Mouse (Mus musculus) layer of hippocampus, postnatal 36 days (tissue): ENCODE results near the gene Fabp6. TPM values are rescaled to one million over a fixed set of nuclear protein-coding genes. Genes with fewer than 3 reads are reported as not detected.

Source experiments
- DNase-seq, 2 experiments: peaks; one replicate each; pipeline ENCODE4 v3.0.0; 2022
- total RNA-seq, 2 experiments: library from RNA; stranded (reverse); gene quantifications; 2 replicates each; pipeline ENCODE4 v1.2.3; 2021

The Fabp6 gene
- not detected for total RNA-seq

GRCm38 (mm10) chr11:43601440-43601839, at the start of gene Fabp6:
Gene Fabp6, minus strand, starts transcription at chr11:43601540.
- no peak for DNase-seq

GRCm38 (mm10) chr11:43645286-43645685, 43.9 kb upstream of the Fabp6 start:
- no peak for DNase-seq

- DNase-seq: peak; percentile 64 to 73
These were observed 41.8 kb upstream of the Fabp6 start for GRCm38 (mm10) chr11:43643180-43643591.

GRCm38 (mm10) chr11:43638486-43638885, 37.1 kb upstream of the Fabp6 start:
- DNase-seq: no peak

GRCm38 (mm10) chr11:43636761-43637160, 35.4 kb upstream of the Fabp6 start:
- peak in 1 of 2 experiments; percentile 23 for DNase-seq

- peak; percentile 40 to 44 for DNase-seq
These were observed 32.5 kb upstream of the Fabp6 start for GRCm38 (mm10) chr11:43633658-43634401.

- DNase-seq: no peak
These were observed 31.8 kb upstream of the Fabp6 start for GRCm38 (mm10) chr11:43633165-43633564.

GRCm38 (mm10) chr11:43632566-43632965, 31.2 kb upstream of the Fabp6 start:
- DNase-seq: no peak

- DNase-seq: no peak
These were observed 30.3 kb upstream of the Fabp6 start for GRCm38 (mm10) chr11:43631645-43632044.

- DNase-seq: no peak
These were observed 25.7 kb upstream of the Fabp6 start for GRCm38 (mm10) chr11:43626927-43627645.

- DNase-seq: no peak
These were observed 25.1 kb upstream of the Fabp6 start for GRCm38 (mm10) chr11:43626300-43626926.

GRCm38 (mm10) chr11:43624341-43624740, 23.0 kb upstream of the Fabp6 start:
- DNase-seq: peak in 1 of 2 experiments; percentile 36

GRCm38 (mm10) chr11:43621769-43622168, 20.4 kb upstream of the Fabp6 start:
- no peak for DNase-seq

- DNase-seq: peak; percentile 40 to 41
These were observed 17.1 kb upstream of the Fabp6 start for GRCm38 (mm10) chr11:43618403-43618802.

GRCm38 (mm10) chr11:43617924-43618323, 16.6 kb upstream of the Fabp6 start:
- DNase-seq: no peak

GRCm38 (mm10) chr11:43612834-43613488, 11.6 kb upstream of the Fabp6 start:
- DNase-seq: peak; percentile 73 to 79

- DNase-seq: no peak
These were observed 9.3 kb upstream of the Fabp6 start for GRCm38 (mm10) chr11:43610662-43611033.

- peak; percentile 45 to 54 for DNase-seq
These were observed 8.8 kb upstream of the Fabp6 start for GRCm38 (mm10) chr11:43610006-43610661.

GRCm38 (mm10) chr11:43608440-43608839, 7.1 kb upstream of the Fabp6 start:
- DNase-seq: no peak

GRCm38 (mm10) chr11:43605859-43606258, 4.5 kb upstream of the Fabp6 start:
- DNase-seq: no peak

GRCm38 (mm10) chr11:43604891-43605290, 3.6 kb upstream of the Fabp6 start:
- DNase-seq: no peak

GRCm38 (mm10) chr11:43604207-43604606, 2.9 kb upstream of the Fabp6 start:
- DNase-seq: no peak
